Comparison of ENCODE assay signal across 17 mouse cellular contexts in genomic region chr1:105758798-105759197, GRCm38 (mm10).
"Had no signal": no experiment of that assay in that cellular context is flagged by ENCODE, and none has a peak within 500 bp of the region (broad histone marks: within the 10 kb centered on the region; RNA-seq: fewer than 3 reads in every experiment).

No protein-coding gene starts in this region.

- H3K36me3 ChIP-seq: midbrain, embryonic 12.5 days; neural tube, embryonic 12.5 days had no signal

- H3K4me2 ChIP-seq: kidney, embryonic 15.5 days; liver, embryonic 13.5 days; lung, embryonic 14.5 days; midbrain, embryonic 12.5 days; neural tube, embryonic 12.5 days had no signal

- H3K4me1 ChIP-seq: kidney, embryonic 15.5 days; liver, embryonic 13.5 days; midbrain, embryonic 12.5 days; neural tube, embryonic 12.5 days had no signal

- H3K27ac ChIP-seq: kidney, embryonic 15.5 days; left cerebral cortex, adult 2 months; liver, embryonic 13.5 days; macrophage; midbrain, embryonic 12.5 days; neural tube, embryonic 12.5 days had no signal

- H3K27me3 ChIP-seq: kidney, embryonic 15.5 days; liver, embryonic 13.5 days; midbrain, embryonic 12.5 days; neural tube, embryonic 12.5 days had no signal

- H3K4me3 ChIP-seq: kidney, embryonic 15.5 days; left cerebral cortex, adult 2 months; liver, embryonic 13.5 days; midbrain, embryonic 12.5 days; neural tube, embryonic 12.5 days had no signal

- ATAC-seq: lung, postnatal 0 days had no signal

- DNase-seq: kidney, adult 8-10 months; kidney, postnatal 10 days; kidney, postnatal 36 days; layer of hippocampus, postnatal 36 days; liver, embryonic 13.5 days; lung, embryonic 14.5 days; retina, postnatal 1 day; right cerebral cortex, postnatal 25 days; thymus, adult 2 months; thymus, postnatal 14 days; thymus, postnatal 4 days had no signal

- H3K9ac ChIP-seq: kidney, embryonic 15.5 days; liver, embryonic 13.5 days; lung, embryonic 14.5 days; midbrain, embryonic 12.5 days; neural tube, embryonic 12.5 days had no signal
